Mouse (Mus musculus): ENCODE data around the gene Bloc1s4. TPM values are rescaled to one million over a fixed set of nuclear protein-coding genes. Genes with fewer than 3 reads are reported as not detected.

Gene Bloc1s4
- polyA plus RNA-seq, 1 experiment = 3.5 TPM

- TF ChIP-seq TAL1 (IDR thresholded peaks at IDR 0.05; ENCODE audit: low read length) (no peak), GATA1 (IDR thresholded peaks at IDR 0.05; ENCODE audit: low read length) (no peak)
- Histone ChIP-seq H3K9me3 (ENCODE audit: control insufficient read depth, low read length) (no peaks in the 10 kb centered on the region), H3K36me3 (ENCODE audit: control insufficient read depth) (peaks cover 4% of the 10 kb centered on the region; the same call in 1 of the 2 replicates), H3K27me3 (ENCODE audit: control insufficient read depth) (peaks cover 29% of the 10 kb centered on the region), H3K4me1 (ENCODE audit: control insufficient read depth) (peaks cover 96% of the 10 kb centered on the region), H3K4me3 (replicated peaks) (no peak overlapping the region)
Measured at GRCm38 (mm10) chr5:36716816-36717215, 31.6 kb downstream of the Bloc1s4 start.

- no peaks in the 10 kb centered on the region for H3K9me3 ChIP-seq (ENCODE audit: control insufficient read depth, low read length)
- no peak for TF ChIP-seq GATA1 (IDR thresholded peaks at IDR 0.05; ENCODE audit: low read length)
- no peak for TF ChIP-seq TAL1 (IDR thresholded peaks at IDR 0.05; ENCODE audit: low read length)
- H3K27me3 ChIP-seq (ENCODE audit: control insufficient read depth) = peaks cover 45% of the 10 kb centered on the region
- peaks cover 88% of the 10 kb centered on the region for H3K4me1 ChIP-seq (ENCODE audit: control insufficient read depth)
- H3K36me3 ChIP-seq (ENCODE audit: control insufficient read depth) = peaks cover 5% of the 10 kb centered on the region
- H3K4me3 ChIP-seq (replicated peaks) = no peak overlapping the region
Measured at GRCm38 (mm10) chr5:36714832-36715231, 33.6 kb downstream of the Bloc1s4 start.

GRCm38 (mm10) chr5:36713693-36714092 lies 34.8 kb downstream of the Bloc1s4 start:
- H3K4me1 ChIP-seq (ENCODE audit: control insufficient read depth) = peaks cover 79% of the 10 kb centered on the region
- TF ChIP-seq TAL1 (IDR thresholded peaks at IDR 0.05; ENCODE audit: low read length) (0 out of 3 replicates have a peak, but pooled peaks have one; percentile 12), GATA1 (IDR thresholded peaks at IDR 0.05; ENCODE audit: low read length) (peak; percentile 50; the same call in 1 of the 2 replicates)
- no peaks in the 10 kb centered on the region for H3K9me3 ChIP-seq (ENCODE audit: control insufficient read depth, low read length)
- H3K36me3 ChIP-seq (ENCODE audit: control insufficient read depth) = peaks cover 2% of the 10 kb centered on the region
- H3K4me3 ChIP-seq (replicated peaks) = peak overlapping the region; percentile 67
- H3K27me3 ChIP-seq (ENCODE audit: control insufficient read depth) = peaks cover 49% of the 10 kb centered on the region

- TF ChIP-seq GATA1 (IDR thresholded peaks at IDR 0.05; ENCODE audit: low read length) (no peak), TAL1 (IDR thresholded peaks at IDR 0.05; ENCODE audit: low read length) (no peak)
- H3K4me3 ChIP-seq (replicated peaks) = peak overlapping the region; percentile 67
- peaks cover 2% of the 10 kb centered on the region for H3K36me3 ChIP-seq (ENCODE audit: control insufficient read depth)
- peaks cover 42% of the 10 kb centered on the region for H3K27me3 ChIP-seq (ENCODE audit: control insufficient read depth)
- no peaks in the 10 kb centered on the region for H3K9me3 ChIP-seq (ENCODE audit: control insufficient read depth, low read length)
- peaks cover 71% of the 10 kb centered on the region for H3K4me1 ChIP-seq (ENCODE audit: control insufficient read depth)
Measured at GRCm38 (mm10) chr5:36712553-36713534, 35.6 kb downstream of the Bloc1s4 start.

- H3K27me3 ChIP-seq (ENCODE audit: control insufficient read depth) = peaks cover 38% of the 10 kb centered on the region
- peaks cover 2% of the 10 kb centered on the region for H3K36me3 ChIP-seq (ENCODE audit: control insufficient read depth)
- peak overlapping the region; percentile 67 for H3K4me3 ChIP-seq (replicated peaks)
- peaks cover 61% of the 10 kb centered on the region for H3K4me1 ChIP-seq (ENCODE audit: control insufficient read depth)
- TF ChIP-seq GATA1 (IDR thresholded peaks at IDR 0.05; ENCODE audit: low read length) = no peak
- no peak for TF ChIP-seq TAL1 (IDR thresholded peaks at IDR 0.05; ENCODE audit: low read length)
- no peaks in the 10 kb centered on the region for H3K9me3 ChIP-seq (ENCODE audit: control insufficient read depth, low read length)
Measured at GRCm38 (mm10) chr5:36711863-36712262, 36.6 kb downstream of the Bloc1s4 start.

- peaks cover 2% of the 10 kb centered on the region; the same call in 1 of the 2 replicates for H3K36me3 ChIP-seq (ENCODE audit: control insufficient read depth)
- peaks cover 57% of the 10 kb centered on the region for H3K27me3 ChIP-seq (ENCODE audit: control insufficient read depth)
- no peaks in the 10 kb centered on the region for H3K9me3 ChIP-seq (ENCODE audit: control insufficient read depth, low read length)
- no peak overlapping the region for H3K4me3 ChIP-seq (replicated peaks)
- peaks cover 22% of the 10 kb centered on the region for H3K4me1 ChIP-seq (ENCODE audit: control insufficient read depth)
- TF ChIP-seq GATA1 (IDR thresholded peaks at IDR 0.05; ENCODE audit: low read length) (no peak), TAL1 (IDR thresholded peaks at IDR 0.05; ENCODE audit: low read length) (no peak)
Measured at GRCm38 (mm10) chr5:36705792-36706191, 42.7 kb downstream of the Bloc1s4 start.

- Histone ChIP-seq H3K4me3 (replicated peaks) (no peak overlapping the region), H3K36me3 (ENCODE audit: control insufficient read depth) (peaks cover 2% of the 10 kb centered on the region; the same call in 1 of the 2 replicates), H3K9me3 (ENCODE audit: control insufficient read depth, low read length) (no peaks in the 10 kb centered on the region), H3K27me3 (ENCODE audit: control insufficient read depth) (peaks cover 57% of the 10 kb centered on the region), H3K4me1 (ENCODE audit: control insufficient read depth) (peaks cover 26% of the 10 kb centered on the region)
- TF ChIP-seq GATA1 (IDR thresholded peaks at IDR 0.05; ENCODE audit: low read length) = no peak
- TF ChIP-seq TAL1 (IDR thresholded peaks at IDR 0.05; ENCODE audit: low read length) = no peak
Measured at GRCm38 (mm10) chr5:36705390-36705789, 43.1 kb downstream of the Bloc1s4 start.

GRCm38 (mm10) chr5:36704684-36705083 lies 43.8 kb downstream of the Bloc1s4 start:
- H3K4me1 ChIP-seq (ENCODE audit: control insufficient read depth) = peaks cover 29% of the 10 kb centered on the region
- TF ChIP-seq TAL1 (IDR thresholded peaks at IDR 0.05; ENCODE audit: low read length) (no peak), GATA1 (IDR thresholded peaks at IDR 0.05; ENCODE audit: low read length) (no peak)
- no peak overlapping the region for H3K4me3 ChIP-seq (replicated peaks)
- no peaks in the 10 kb centered on the region for H3K9me3 ChIP-seq (ENCODE audit: control insufficient read depth, low read length)
- H3K27me3 ChIP-seq (ENCODE audit: control insufficient read depth) = peaks cover 59% of the 10 kb centered on the region
- peaks cover 2% of the 10 kb centered on the region; the same call in 1 of the 2 replicates for H3K36me3 ChIP-seq (ENCODE audit: control insufficient read depth)

- Histone ChIP-seq H3K4me1 (ENCODE audit: control insufficient read depth) (peaks cover 56% of the 10 kb centered on the region), H3K27me3 (ENCODE audit: control insufficient read depth) (peaks cover 47% of the 10 kb centered on the region), H3K9me3 (ENCODE audit: control insufficient read depth, low read length) (no peaks in the 10 kb centered on the region), H3K4me3 (replicated peaks) (no peak overlapping the region), H3K36me3 (ENCODE audit: control insufficient read depth) (peaks cover 4% of the 10 kb centered on the region)
- TF ChIP-seq TAL1 (IDR thresholded peaks at IDR 0.05; ENCODE audit: low read length) = no peak
- 0 out of 2 replicates have a peak, but pooled peaks have one; percentile 1 for TF ChIP-seq GATA1 (IDR thresholded peaks at IDR 0.05; ENCODE audit: low read length)
Measured at GRCm38 (mm10) chr5:36700939-36701620, 47.4 kb downstream of the Bloc1s4 start.

Measured in erythroblast, embryonic 14.5 days (primary cell).